Mouse (Mus musculus) ES-E14 (cell line): ENCODE results near the gene BC003965.

Experiments used
- MAFK ChIP-seq: IDR thresholded peaks from 2 replicates; pipeline ENCODE4 v1.6.1; 2014; ENCODE audit warnings: mild to moderate bottlenecking, low read depth, low read length, inconsistent platforms; ENCODE audit not compliant: insufficient read depth
- ZNF384 ChIP-seq: IDR thresholded peaks from 2 replicates; pipeline ENCODE4 v1.6.1; 2012; ENCODE audit warnings: low read depth, low read length, inconsistent platforms

DNA sequence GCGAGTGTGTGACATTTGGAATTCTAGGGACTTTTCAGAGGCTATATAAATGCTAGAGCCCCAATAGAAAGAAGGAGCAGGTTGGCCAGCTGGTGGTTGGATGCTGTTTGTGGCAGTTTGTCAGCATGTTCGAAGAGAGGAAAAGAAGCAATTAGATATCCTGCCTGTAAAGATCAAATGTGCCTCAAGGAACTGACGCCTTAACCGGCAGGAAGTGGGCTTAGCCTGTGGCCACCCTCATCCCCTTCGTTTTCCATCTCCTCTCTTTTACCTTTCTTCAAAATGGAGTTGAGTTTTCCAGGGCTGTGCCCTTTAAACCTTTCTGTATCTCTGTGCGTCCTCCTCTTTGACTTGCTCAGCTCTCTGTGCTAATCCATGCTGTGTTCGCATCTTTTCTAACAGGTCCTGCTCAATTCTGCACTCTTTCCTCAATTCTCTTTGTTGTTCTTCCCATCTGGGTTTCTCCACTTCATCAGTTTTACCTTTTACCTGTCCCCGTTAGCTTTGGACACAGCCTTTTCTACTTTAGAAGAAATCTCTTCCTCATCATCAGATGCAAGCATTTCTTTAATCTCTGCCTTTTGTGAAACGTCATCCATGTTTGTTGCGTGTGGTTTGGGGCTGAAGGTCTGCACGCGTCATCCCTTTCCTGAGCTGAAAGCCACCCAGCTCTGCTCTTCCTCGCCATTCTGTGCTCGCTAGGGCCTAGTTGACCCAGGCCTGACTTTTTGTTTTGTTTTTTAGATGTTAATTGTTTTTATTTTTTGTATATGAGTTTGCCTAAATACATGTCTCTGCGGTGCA is 35.3 kb downstream of the BC003965 start:
- TF ChIP-seq ZNF384 = no peak
- TF ChIP-seq MAFK = no peak
